Mouse (Mus musculus): ENCODE data around the gene Eif4b. TPM values are rescaled to one million over a fixed set of nuclear protein-coding genes. Genes with fewer than 3 reads are reported as not detected.

The Eif4b gene
- total RNA-seq, 2 experiments from 2014 or later, result 182 to 199 TPM

GRCm38 (mm10) chr15:102114651-102115260 is 41.2 kb downstream of the Eif4b start:
- no peak for DNase-seq (ENCODE audit: low spot score in 2 of 2)

DNA sequence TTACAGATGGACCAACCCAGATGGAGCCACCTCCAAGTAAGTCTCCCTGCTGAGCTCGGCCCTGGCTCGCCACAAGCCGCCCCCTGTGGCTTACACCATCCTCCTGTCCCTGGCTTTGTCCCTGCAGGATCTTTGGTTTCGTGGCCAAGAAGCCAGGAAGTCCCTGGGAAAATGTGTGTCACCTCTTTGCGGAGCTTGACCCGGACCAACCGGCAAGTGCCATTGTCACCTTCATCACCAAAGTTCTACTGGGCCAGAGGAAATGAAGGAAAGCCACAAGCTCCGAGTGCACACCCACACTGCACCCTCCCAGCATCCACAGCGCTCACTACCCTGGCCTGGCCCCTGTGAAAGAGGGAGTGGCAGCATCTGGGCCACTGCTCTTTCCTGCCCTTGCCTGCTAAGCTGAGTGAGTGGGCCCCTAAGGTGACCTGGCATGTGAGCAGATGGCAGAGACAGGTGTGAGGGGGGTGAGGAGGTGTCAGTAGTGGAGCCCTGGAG is 42.2 kb downstream of the Eif4b start:
- no peak for DNase-seq (ENCODE audit: low spot score in 2 of 2)

- no peak for DNase-seq (ENCODE audit: low spot score in 2 of 2)
These were observed 43.3 kb downstream of the Eif4b start for GRCm38 (mm10) chr15:102116753-102117415.

- no peak for DNase-seq (ENCODE audit: low spot score in 2 of 2)
These were observed 44.2 kb downstream of the Eif4b start for GRCm38 (mm10) chr15:102117461-102118443.

- no peak for DNase-seq (ENCODE audit: low spot score in 2 of 2)
These were observed 45.0 kb downstream of the Eif4b start for GRCm38 (mm10) chr15:102118591-102118990.

DNA sequence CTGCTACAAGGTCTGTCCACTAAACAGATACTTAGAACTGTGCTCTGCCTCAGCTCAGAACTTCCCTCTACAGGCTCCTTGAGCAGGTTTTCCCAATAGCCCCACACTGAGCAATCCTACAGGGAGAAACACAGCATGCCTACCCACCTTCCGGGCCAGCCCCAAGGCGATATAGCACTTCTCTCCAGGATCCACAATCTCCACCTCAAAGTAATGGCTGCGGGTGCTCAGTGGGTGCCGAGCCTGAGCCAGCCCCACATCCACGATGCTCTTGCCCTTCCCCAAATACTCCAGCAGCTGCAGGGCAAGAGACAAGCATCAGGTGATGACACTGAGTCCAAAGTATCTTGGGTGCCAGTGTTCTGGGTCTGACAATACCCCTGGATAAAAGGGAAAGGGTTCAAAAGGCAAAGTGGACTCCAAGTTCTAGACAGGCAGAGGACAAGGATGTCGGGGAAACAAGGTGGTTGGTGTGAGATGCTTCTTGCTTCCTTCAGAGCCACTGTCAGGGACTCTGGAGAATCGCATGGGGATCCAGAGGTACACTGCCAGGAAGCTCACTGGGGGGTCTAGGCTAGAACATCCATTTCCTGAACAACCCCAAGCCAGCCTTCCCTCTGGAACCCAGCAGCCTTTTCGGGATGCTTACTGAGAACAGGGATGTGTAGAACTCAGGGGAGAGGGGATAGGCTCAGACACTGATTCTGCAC is 45.7 kb downstream of the Eif4b start:
- no peak for DNase-seq (ENCODE audit: low spot score in 2 of 2)

GRCm38 (mm10) chr15:102119831-102120170 is 46.2 kb downstream of the Eif4b start:
- DNase-seq (ENCODE audit: low spot score in 2 of 2), result no peak

DNA sequence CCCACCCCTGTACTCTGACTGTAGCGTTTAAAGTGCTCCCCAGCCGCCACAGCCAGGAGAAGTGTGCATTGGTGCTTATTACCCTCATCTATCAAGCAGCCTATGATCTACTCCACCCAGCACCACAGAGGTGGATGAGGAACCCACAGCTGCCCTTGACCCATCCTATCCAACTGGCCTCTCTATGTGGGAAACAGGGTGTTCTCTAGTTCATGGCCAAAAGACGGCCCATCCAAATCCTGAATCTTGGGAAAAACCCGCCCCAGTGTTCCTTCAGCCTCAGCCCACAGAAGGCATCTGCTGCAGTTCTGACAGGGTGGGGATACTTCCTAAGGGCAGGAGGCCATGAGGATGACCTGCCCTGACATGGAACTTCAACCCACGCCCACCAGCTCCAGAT is 47.0 kb downstream of the Eif4b start:
- DNase-seq (ENCODE audit: low spot score in 2 of 2), result no peak

DNA sequence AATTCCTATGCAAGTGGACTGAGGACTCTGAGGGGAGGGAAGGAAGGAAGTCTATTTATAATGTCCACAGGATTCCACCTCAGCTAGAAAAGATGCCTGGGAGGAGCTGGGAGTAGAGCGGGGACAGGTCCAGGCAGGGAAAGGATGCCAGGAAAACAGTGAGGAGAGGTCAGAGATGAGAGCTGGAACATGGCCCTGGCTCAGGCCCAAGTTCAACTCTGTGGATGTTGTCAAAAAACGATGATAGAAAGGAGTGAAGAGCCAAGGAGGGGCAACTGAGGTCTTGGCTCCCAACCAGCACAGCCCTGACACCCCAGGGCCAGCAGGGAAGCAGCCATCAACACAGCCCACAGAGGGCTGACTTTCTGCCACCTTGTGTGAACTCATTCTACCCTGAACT is 52.7 kb downstream of the Eif4b start:
- DNase-seq (ENCODE audit: low spot score in 2 of 2), result peak in 1 of 2 experiments; percentile 62

GRCm38 (mm10) chr15:102133314-102133713 is 59.7 kb downstream of the Eif4b start:
- DNase-seq (ENCODE audit: low spot score in 2 of 2), result no peak

DNA sequence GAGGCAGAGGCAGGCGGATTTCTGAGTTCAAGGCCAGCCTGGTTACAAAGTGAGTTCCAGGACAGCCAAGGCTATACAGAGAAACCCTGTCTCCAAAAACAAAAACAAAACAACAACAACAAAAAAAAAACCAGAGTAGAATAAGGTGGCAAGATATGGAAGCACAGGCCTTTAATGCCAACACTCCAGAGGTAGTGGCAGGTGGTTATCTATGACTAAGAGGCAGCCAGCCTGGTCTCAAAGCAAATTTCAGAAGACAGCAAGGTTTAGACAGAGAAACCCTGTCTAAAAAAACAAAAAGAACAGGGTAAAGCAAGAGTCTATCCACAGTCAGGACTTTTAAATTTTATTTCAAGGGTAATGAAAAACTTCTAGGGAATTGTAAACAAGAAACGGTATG is 61.1 kb downstream of the Eif4b start:
- no peak for DNase-seq (ENCODE audit: low spot score in 2 of 2)

GRCm38 (mm10) chr15:102135522-102136128 is 62.1 kb downstream of the Eif4b start:
- DNase-seq (ENCODE audit: low spot score in 2 of 2), result no peak

DNA sequence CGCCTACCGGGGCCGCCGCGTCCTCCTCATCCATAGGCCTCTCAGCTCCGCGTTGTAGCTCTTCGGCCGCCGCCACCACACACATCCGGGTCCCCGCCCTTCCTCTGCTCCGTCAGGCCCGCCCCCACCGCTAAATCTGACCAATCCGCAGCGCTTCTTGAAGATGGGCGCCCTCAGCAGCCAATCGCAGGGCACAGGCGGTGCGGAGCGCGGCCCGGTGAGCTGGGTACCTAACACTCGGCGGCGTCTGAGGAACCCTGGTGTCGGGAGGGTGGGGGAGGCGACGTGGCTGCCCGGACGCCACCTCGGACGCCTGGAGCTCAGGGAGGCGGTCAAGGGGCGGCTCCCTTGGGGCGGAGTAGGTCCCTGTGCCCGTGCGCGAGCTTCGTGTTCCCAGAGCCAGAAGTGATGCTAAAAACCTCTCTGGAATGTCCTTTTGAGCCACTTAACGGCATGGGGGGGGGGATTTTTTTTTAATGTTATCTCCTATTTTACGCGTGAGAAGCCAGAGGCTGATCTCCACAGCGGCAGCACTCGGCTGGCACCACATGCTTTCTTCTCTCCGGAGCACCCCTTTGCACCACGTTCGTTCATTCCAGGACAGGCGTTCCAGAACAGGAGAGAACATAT is 62.7 kb downstream of the Eif4b start, which contains the start of gene Spryd3:
TSS of gene Spryd3 (minus strand) at position 106 of the 630 bp plus-strand sequence.
- peak; percentile 93 to 95 for DNase-seq (ENCODE audit: low spot score in 2 of 2)

DNA sequence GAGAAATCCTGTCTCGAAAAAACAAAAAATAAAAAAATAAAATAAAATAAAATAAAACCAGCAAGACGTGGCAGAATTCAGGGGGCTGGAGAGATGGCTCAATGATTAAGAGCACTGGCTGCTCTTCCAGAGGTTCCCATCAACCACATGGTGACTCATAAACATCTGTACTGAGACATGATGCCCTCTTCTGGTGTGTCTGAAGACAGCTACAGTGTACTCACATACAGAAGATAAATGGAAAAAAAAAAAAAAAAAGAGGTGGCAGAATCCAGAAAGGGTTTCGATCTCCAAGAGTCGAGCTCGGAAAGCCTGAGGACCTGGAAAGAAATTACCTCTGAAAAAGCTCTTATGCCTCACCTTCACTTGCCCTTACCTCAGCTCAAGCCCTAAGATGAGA is 67.5 kb downstream of the Eif4b start:
- DNase-seq (ENCODE audit: low spot score in 2 of 2), result no peak

DNA sequence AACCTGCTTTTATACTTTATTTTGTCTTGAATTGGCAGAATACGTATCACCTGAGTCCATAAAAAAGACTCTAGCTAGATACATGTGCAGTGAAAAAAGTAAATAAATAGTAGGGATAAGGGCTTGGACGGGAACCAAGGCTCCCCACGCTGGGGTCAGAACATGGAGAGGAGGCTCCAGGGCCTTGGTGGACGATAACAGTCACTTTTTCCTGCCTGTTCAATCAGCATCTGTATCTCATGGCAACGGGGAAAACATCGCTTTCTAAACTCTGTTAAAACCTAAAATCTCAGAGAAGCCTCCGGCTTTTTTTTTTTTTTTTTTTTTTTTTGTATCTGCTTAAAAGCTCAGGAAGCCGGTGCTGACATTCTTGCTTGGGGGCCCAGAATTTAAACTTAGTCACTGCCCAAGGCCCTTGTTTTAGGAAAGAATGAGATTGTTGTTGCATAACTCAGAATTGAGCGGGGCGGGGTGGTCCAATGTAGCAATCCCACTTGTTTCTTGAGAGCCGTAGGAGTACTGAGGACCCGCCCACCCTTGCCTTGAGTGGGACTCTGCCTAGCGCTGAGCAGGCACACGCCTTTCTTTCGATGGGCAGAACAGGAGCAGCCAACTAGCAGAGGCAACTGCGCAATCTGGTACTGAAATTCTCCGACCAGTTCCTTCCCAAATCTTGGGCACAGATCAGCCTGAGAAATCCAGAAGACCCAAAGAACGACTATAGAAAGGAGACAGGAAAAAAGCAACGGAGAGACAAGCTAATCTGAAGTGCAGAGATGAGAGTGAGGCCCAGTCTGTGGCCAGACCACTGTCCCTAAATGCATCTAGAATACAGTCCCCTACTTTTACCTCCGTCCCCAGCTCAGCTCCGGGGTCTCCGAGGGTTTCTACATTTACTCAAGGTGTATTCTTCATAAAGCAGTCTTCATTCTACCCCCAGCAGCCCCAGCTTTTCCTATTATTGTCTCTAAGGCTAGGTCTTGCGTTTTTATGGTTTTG is 69.6 kb downstream of the Eif4b start:
- peak in 1 of 2 experiments; percentile 67 for DNase-seq (ENCODE audit: low spot score in 2 of 2)

DNA sequence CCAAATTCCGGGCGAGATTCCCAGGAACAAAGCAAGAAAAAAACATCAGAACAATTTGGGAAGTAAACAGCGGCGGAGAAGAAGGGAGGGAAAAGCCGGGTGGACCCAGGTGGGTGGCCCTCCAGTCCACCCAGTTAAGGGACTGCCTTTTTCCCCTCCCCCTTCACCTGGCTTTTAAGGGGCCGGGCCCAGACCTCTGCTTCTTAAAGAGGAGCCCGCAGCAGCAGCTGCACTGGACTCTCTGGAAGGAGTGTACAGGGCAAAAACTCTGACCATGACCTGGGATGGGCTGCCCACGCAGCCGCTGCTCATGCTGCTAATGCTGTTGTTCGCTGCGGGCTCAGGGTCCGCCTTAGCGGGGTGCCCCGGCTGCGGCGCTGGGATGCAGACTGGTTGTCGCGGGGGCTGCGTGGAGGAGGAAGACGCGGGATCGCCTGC is 70.7 kb downstream of the Eif4b start, which contains the start of gene Igfbp6:
TSS of gene Igfbp6 (plus strand) at position 89 of the 438 bp plus-strand sequence.
- peak in 1 of 2 experiments; percentile 42 for DNase-seq (ENCODE audit: low spot score in 2 of 2)

DNA sequence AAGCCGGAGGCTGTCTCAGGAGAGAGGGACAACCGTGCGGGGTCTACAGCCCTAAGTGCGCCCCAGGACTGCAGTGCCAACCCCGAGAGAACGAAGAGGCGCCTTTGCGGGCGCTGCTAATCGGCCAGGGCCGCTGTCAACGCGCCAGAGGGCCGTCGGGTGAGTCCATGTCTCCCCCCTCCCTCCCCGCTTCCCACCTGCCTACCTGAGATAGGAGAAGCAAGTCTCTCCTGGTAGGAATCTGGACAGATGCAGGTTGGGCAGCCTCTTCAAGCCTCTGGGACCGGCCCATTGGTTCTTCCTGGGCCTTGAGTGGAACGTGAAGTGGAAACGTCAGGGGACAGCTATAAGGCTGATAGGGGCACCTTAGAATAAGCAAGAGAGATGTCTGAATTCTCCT is 71.2 kb downstream of the Eif4b start:
- DNase-seq (ENCODE audit: low spot score in 2 of 2), result no peak

- DNase-seq (ENCODE audit: low spot score in 2 of 2), result peak in 1 of 2 experiments; percentile 52
These were observed 71.8 kb downstream of the Eif4b start for GRCm38 (mm10) chr15:102145330-102145729.

- no peak for DNase-seq (ENCODE audit: low spot score in 2 of 2)
These were observed 72.5 kb downstream of the Eif4b start for GRCm38 (mm10) chr15:102146089-102146488.

Measured in gastrocnemius, postnatal 4 days (tissue).